Mouse (Mus musculus): ENCODE measurements around the gene Phf21b.

GRCm38 (mm10) chr15:84896664-84897063 lies 40.8 kb upstream of the Phf21b start:
- no peak for TF ChIP-seq CTCF (IDR thresholded peaks at IDR 0.05; ENCODE audit: control insufficient read depth, insufficient read depth, insufficient replicate concordance, low read depth, low read length)
- TF ChIP-seq POLR2A (IDR thresholded peaks at IDR 0.05; ENCODE audit: control insufficient read depth, low read depth, low read length), result no peak

Measured in testis, adult 2 months (tissue).